Comparison of ENCODE assay signal across 14 mouse cellular contexts in the genomic region with DNA sequence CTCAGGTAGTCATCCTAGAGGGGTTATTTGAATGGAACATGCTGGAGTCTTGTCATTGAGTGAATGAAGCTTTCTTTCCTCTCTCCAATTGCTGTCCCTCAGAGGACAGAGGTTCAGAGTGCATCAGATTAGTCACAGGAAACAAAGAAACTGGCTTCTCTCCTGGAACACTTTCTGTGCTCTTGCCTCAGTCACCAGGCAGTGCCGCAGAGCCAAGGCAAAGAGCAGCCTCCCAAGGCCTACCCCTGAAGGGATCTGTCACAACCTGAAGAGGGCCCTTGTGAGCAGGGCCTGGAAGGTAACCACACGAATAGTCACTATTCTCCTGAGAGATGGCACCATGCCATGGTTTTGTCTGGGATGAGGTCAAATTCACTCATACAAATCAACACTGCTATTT. TPM values are rescaled to one million over a fixed set of nuclear protein-coding genes. Genes with fewer than 3 reads are reported as not detected.
A peak's percentile ranks its signal among the peaks of the same experiment; 100 is the strongest.
DNase-seq lines count a peak whose midpoint lies in the region; TF ChIP-seq lines count a peak whose summit lies in the region.
"Had no signal": no experiment of that assay in that cellular context is flagged by ENCODE, and none has a peak within 500 bp of the region (broad histone marks: within the 10 kb centered on the region; RNA-seq: fewer than 3 reads in every experiment).

No protein-coding gene starts in this region.

- no peak overlapping the region for H3K27ac ChIP-seq in layer of hippocampus, adult 2 months
- no peak overlapping the region for H3K27ac ChIP-seq in ES-Bruce4 (ENCODE audit: insufficient read depth, low read length)
- H3K27ac ChIP-seq: liver, embryonic 13.5 days had no signal

- H3K27me3 ChIP-seq in ES-Bruce4 (ENCODE audit: control insufficient read depth, insufficient read depth, low read length, poor library complexity, severe bottlenecking) = no peaks in the 10 kb centered on the region
- H3K27me3 ChIP-seq: liver, embryonic 13.5 days had no signal

- H3K36me3 ChIP-seq in ES-Bruce4 (ENCODE audit: control insufficient read depth, insufficient read depth, low read length, poor library complexity, severe bottlenecking) = no peaks in the 10 kb centered on the region
- H3K36me3 ChIP-seq: liver, embryonic 13.5 days had no signal

- H3K9me3 ChIP-seq in ES-Bruce4 (replicated peaks; ENCODE audit: control insufficient read depth, insufficient read depth, low read length, poor library complexity, severe bottlenecking) = no peaks in the 10 kb centered on the region
- H3K9me3 ChIP-seq: liver, embryonic 13.5 days had no signal

- no peak overlapping the region for H3K4me3 ChIP-seq in layer of hippocampus, adult 2 months
- no peak overlapping the region for H3K4me3 ChIP-seq in ES-Bruce4 (ENCODE audit: low read depth, low read length)
- H3K4me3 ChIP-seq: erythroblast, embryonic 14.5 days; liver, embryonic 13.5 days had no signal

- DNase-seq in layer of hippocampus, adult 2 months (ENCODE audit: low spot score in 2 of 2) = no peak
- no peak for DNase-seq in layer of hippocampus, adult 18-20 months (ENCODE audit: low spot score in 2 of 2)
- DNase-seq in CD4-positive, CD25-positive, alpha-beta regulatory T cell, adult 2 months (ENCODE audit: low read depth, low spot score) = peak; percentile 53
- DNase-seq in kidney, postnatal 25 days = peak; percentile 30 to 54
- no peak for DNase-seq in urinary bladder, postnatal 36 days (ENCODE audit: low spot score in 2 of 2)
- DNase-seq in right cerebral cortex, postnatal 4 days = no peak
- DNase-seq: cerebellum, adult 8-10 months; liver, embryonic 13.5 days; right cerebral cortex, postnatal 25 days had no signal

- TF ChIP-seq EP300 in ES-Bruce4 (IDR thresholded peaks at IDR 0.05; ENCODE audit: insufficient read depth, low read depth, low read length) = no peak

- TF ChIP-seq CTCF in layer of hippocampus, adult 2 months (conservative IDR thresholded peaks at IDR 0.05) = peak; percentile 20; the same call in 1 of the 2 replicates
- peak; percentile 2 for TF ChIP-seq CTCF in ES-Bruce4 (IDR thresholded peaks at IDR 0.05; ENCODE audit: low read depth, low read length)

- TF ChIP-seq POLR2A in ES-Bruce4 (IDR thresholded peaks at IDR 0.05; ENCODE audit: insufficient read depth, low read length) = no peak

- H3K9ac ChIP-seq in ES-Bruce4 (ENCODE audit: low read depth, poor library complexity, severe bottlenecking) = no peak overlapping the region
- H3K9ac ChIP-seq: liver, embryonic 13.5 days had no signal

- peaks cover 2% of the 10 kb centered on the region for H3K4me1 ChIP-seq in ES-Bruce4 (ENCODE audit: control insufficient read depth, insufficient read depth, low read length)
- H3K4me1 ChIP-seq: liver, embryonic 13.5 days had no signal

RNA-seq across cellular contexts. Expression of gene Mchr1, which starts 18.3 kb away (rescaled TPM):
- 10 to 100 TPM; 24.6 to 24.9 TPM for total RNA-seq in layer of hippocampus, adult 2 months (2021)
- 10 to 100 TPM; 24.3 to 28.6 TPM for total RNA-seq in layer of hippocampus, adult 18-20 months (2021)
- polyA plus RNA-seq in ES-Bruce4 (2011; ENCODE audit: insufficient read depth, insufficient read length, low read depth, missing spikeins) = not detected in 2 replicates
- total RNA-seq: megakaryocyte progenitor cell, adult 5-6 weeks; MEL had no signal
- polyA plus RNA-seq: erythroblast, embryonic 14.5 days; heart, embryonic 14.5 days had no signal

Comparison
In these comparisons a context has a peak if more than half of its experiments do, and no peak if none do; other contexts are left out.
1. DNase-seq: peak in CD4-positive, CD25-positive, alpha-beta regulatory T cell, adult 2 months (single experiment) and kidney, postnatal 25 days (2 of 2); none in layer of hippocampus, adult 2 months (0 of 2), layer of hippocampus, adult 18-20 months (0 of 2), urinary bladder, postnatal 36 days (0 of 2) and right cerebral cortex, postnatal 4 days (single experiment).